ENCODE assay signal across 21 mouse cellular contexts in genomic region chr12:104769201-104769785, GRCm38 (mm10). TPM values are rescaled to one million over a fixed set of nuclear protein-coding genes. Genes with fewer than 3 reads are reported as not detected.
DNase-seq lines count a peak whose midpoint lies in the region; ATAC-seq lines count a peak whose summit lies in the region.
"Had no signal": no experiment of that assay in that cellular context is flagged by ENCODE, and none has a peak within 500 bp of the region (broad histone marks: within the 10 kb centered on the region; RNA-seq: fewer than 3 reads in every experiment).

No protein-coding gene starts in this region.

- no peak overlapping the region for H3K9ac ChIP-seq in midbrain, embryonic 14.5 days (replicated peaks; ENCODE audit: low read length)
- no peak overlapping the region for H3K9ac ChIP-seq in intestine, embryonic 16.5 days (ENCODE audit: low read depth, low read length)
- no peak overlapping the region; the same call in 1 of the 2 replicates for H3K9ac ChIP-seq in limb, embryonic 12.5 days (replicated peaks)
- H3K9ac ChIP-seq: embryonic facial prominence, embryonic 15.5 days; forebrain, embryonic 12.5 days; forebrain, postnatal 0 days; heart, embryonic 13.5 days; hindbrain, embryonic 15.5 days had no signal

- H3K36me3 ChIP-seq in midbrain, embryonic 14.5 days (ENCODE audit: control insufficient read depth, insufficient read depth, low read length), result no peaks in the 10 kb centered on the region
- H3K36me3 ChIP-seq in midbrain, embryonic 10.5 days, result no peaks in the 10 kb centered on the region
- no peaks in the 10 kb centered on the region for H3K36me3 ChIP-seq in intestine, embryonic 16.5 days (ENCODE audit: control insufficient read depth, insufficient read depth, low read length)
- H3K36me3 ChIP-seq in limb, embryonic 12.5 days, result peaks cover 9% of the 10 kb centered on the region
- H3K36me3 ChIP-seq: embryonic facial prominence, embryonic 15.5 days; forebrain, embryonic 12.5 days; heart, embryonic 13.5 days; hindbrain, embryonic 15.5 days had no signal

- DNase-seq in midbrain, embryonic 14.5 days, result peak; percentile 21
- no peak for DNase-seq in midbrain, embryonic 10.5 days (ENCODE audit: low spot score)
- DNase-seq in mesoderm, embryonic 11.5 days (ENCODE audit: low read depth, low spot score), result peak; percentile 12
- no peak for DNase-seq in right cerebral cortex, postnatal 14 days
- no peak for DNase-seq in gastrocnemius, adult 18-20 months (ENCODE audit: low spot score)
- DNase-seq: adrenal gland, postnatal 10 days; cerebellum, adult 11-12 months; cerebellum, adult 9-10 months; cerebellum, postnatal 36 days; forebrain, postnatal 0 days; gastrocnemius, postnatal 36 days; heart, adult 11 months; heart, postnatal 36 days had no signal

- no peak overlapping the region for H3K4me3 ChIP-seq in midbrain, embryonic 14.5 days (replicated peaks; ENCODE audit: low read depth, low read length)
- no peak overlapping the region for H3K4me3 ChIP-seq in midbrain, embryonic 10.5 days
- H3K4me3 ChIP-seq in intestine, embryonic 16.5 days (ENCODE audit: low read length), result no peak overlapping the region
- H3K4me3 ChIP-seq in limb, embryonic 12.5 days (replicated peaks), result no peak overlapping the region
- H3K4me3 ChIP-seq: embryonic facial prominence, embryonic 15.5 days; erythroblast, embryonic 14.5 days; forebrain, embryonic 12.5 days; heart, embryonic 13.5 days; hindbrain, embryonic 15.5 days had no signal

- no peaks in the 10 kb centered on the region for H3K27me3 ChIP-seq in midbrain, embryonic 14.5 days (ENCODE audit: control insufficient read depth, insufficient read depth, low read length)
- no peaks in the 10 kb centered on the region for H3K27me3 ChIP-seq in midbrain, embryonic 10.5 days (ENCODE audit: low read depth, poor library complexity, severe bottlenecking)
- H3K27me3 ChIP-seq in intestine, embryonic 16.5 days (replicated peaks; ENCODE audit: control insufficient read depth, insufficient read depth, low read length), result no peaks in the 10 kb centered on the region
- H3K27me3 ChIP-seq in limb, embryonic 12.5 days, result peaks cover 38% of the 10 kb centered on the region
- H3K27me3 ChIP-seq: embryonic facial prominence, embryonic 15.5 days; forebrain, embryonic 12.5 days; hindbrain, embryonic 15.5 days had no signal

- no peak overlapping the region for H3K4me2 ChIP-seq in midbrain, embryonic 14.5 days (ENCODE audit: low read length)
- no peak overlapping the region for H3K4me2 ChIP-seq in intestine, embryonic 16.5 days (ENCODE audit: low read depth, low read length)
- H3K4me2 ChIP-seq in limb, embryonic 12.5 days, result peak overlapping the region; percentile 13; the same call in 1 of the 2 replicates
- H3K4me2 ChIP-seq: embryonic facial prominence, embryonic 15.5 days; forebrain, embryonic 12.5 days; heart, embryonic 13.5 days; hindbrain, embryonic 15.5 days had no signal

- WGBS in midbrain, embryonic 14.5 days, result 68% methylated on average over 10 of the region's 10 CpGs
- 82% methylated on average over 10 of the region's 10 CpGs for WGBS in midbrain, embryonic 10.5 days
- 53% methylated on average over 10 of the region's 10 CpGs for WGBS in intestine, embryonic 16.5 days
- 18% methylated on average over 10 of the region's 10 CpGs for WGBS in limb, embryonic 12.5 days

- no peaks in the 10 kb centered on the region for H3K4me1 ChIP-seq in midbrain, embryonic 14.5 days (ENCODE audit: control insufficient read depth, insufficient read depth, low read length)
- peaks cover 27% of the 10 kb centered on the region for H3K4me1 ChIP-seq in midbrain, embryonic 10.5 days
- H3K4me1 ChIP-seq in intestine, embryonic 16.5 days (ENCODE audit: control insufficient read depth, insufficient read depth, low read length), result 0 out of 2 replicates have a peak, but pooled peaks cover 3% of the 10 kb centered on the region
- H3K4me1 ChIP-seq in limb, embryonic 12.5 days (replicated peaks), result peaks cover 60% of the 10 kb centered on the region
- H3K4me1 ChIP-seq: hindbrain, embryonic 15.5 days had no signal

- no peaks in the 10 kb centered on the region for H3K9me3 ChIP-seq in midbrain, embryonic 14.5 days (ENCODE audit: control insufficient read depth, low read length)
- H3K9me3 ChIP-seq in midbrain, embryonic 10.5 days (replicated peaks), result no peaks in the 10 kb centered on the region
- no peaks in the 10 kb centered on the region for H3K9me3 ChIP-seq in intestine, embryonic 16.5 days (ENCODE audit: control insufficient read depth, low read length)
- no peaks in the 10 kb centered on the region for H3K9me3 ChIP-seq in limb, embryonic 12.5 days
- H3K9me3 ChIP-seq: embryonic facial prominence, embryonic 15.5 days; forebrain, embryonic 12.5 days; heart, embryonic 13.5 days; hindbrain, embryonic 15.5 days had no signal

- no peak overlapping the region for H3K27ac ChIP-seq in midbrain, embryonic 14.5 days (replicated peaks; ENCODE audit: low read depth, low read length)
- no peak overlapping the region for H3K27ac ChIP-seq in midbrain, embryonic 10.5 days (replicated peaks)
- no peak overlapping the region for H3K27ac ChIP-seq in intestine, embryonic 16.5 days (ENCODE audit: low read length)
- peak overlapping the region; percentile 65 for H3K27ac ChIP-seq in limb, embryonic 12.5 days
- H3K27ac ChIP-seq: embryonic facial prominence, embryonic 15.5 days; forebrain, embryonic 12.5 days; heart, embryonic 13.5 days; hindbrain, embryonic 15.5 days had no signal

- no peak for ATAC-seq in midbrain, embryonic 14.5 days (ENCODE audit: low FRiP score, low TSS enrichment)
- peak; percentile 90 for ATAC-seq in intestine, embryonic 16.5 days
- peak; percentile 61 for ATAC-seq in limb, embryonic 12.5 days (ENCODE audit: insufficient number of reproducible peaks, insufficient read depth, low FRiP score, low TSS enrichment, low read depth)
- ATAC-seq in erythroid progenitor cell, adult 5-6 weeks (replicated peaks; ENCODE audit: low FRiP score, poor library complexity, severe bottlenecking), result no peak
- ATAC-seq: forebrain, postnatal 0 days had no signal

RNA-seq across cellular contexts. Expression of gene Dicer1, which starts 17.5 kb away (rescaled TPM):
- 34.2 and 37.9 TPM in 2 replicates for polyA plus RNA-seq in midbrain, embryonic 14.5 days (2014; fragmentation: Nextera tagmentation; extraction: Ambion mirVana)
- polyA plus RNA-seq in midbrain, embryonic 10.5 days (2016; fragmentation: Nextera tagmentation; extraction: Ambion mirVana), result 38.9 and 39.1 TPM in 2 replicates
- 10.4 and 11.2 TPM in 2 replicates for polyA plus RNA-seq in intestine, embryonic 16.5 days (2015; fragmentation: Nextera tagmentation; extraction: Ambion mirVana)
- 56.2 and 57.6 TPM in 2 replicates for polyA plus RNA-seq in limb, embryonic 12.5 days (2016; fragmentation: Nextera tagmentation; extraction: Ambion mirVana)
- total RNA-seq in erythroid progenitor cell, adult 5-6 weeks (2015; ENCODE audit: low replicate concordance), result 14.3 and 18.7 TPM in 2 replicates
- total RNA-seq in erythroid progenitor cell, adult 5-6 weeks (2017; ENCODE audit: low replicate concordance), result 10.5 and 27.6 TPM in 2 replicates
- total RNA-seq in gastrocnemius, adult 18-20 months (2021), result 10 to 100 TPM; 34.0 to 37.7 TPM

Comparison
In these comparisons a context has a peak if more than half of its experiments do, and no peak if none do; other contexts are left out.
1. DNase-seq: peak in midbrain, embryonic 14.5 days (single experiment) and mesoderm, embryonic 11.5 days (single experiment); none in midbrain, embryonic 10.5 days (single experiment), right cerebral cortex, postnatal 14 days (single experiment) and gastrocnemius, adult 18-20 months (single experiment).
2. ATAC-seq: peak in intestine, embryonic 16.5 days (single experiment) and limb, embryonic 12.5 days (single experiment); none in midbrain, embryonic 14.5 days (single experiment) and erythroid progenitor cell, adult 5-6 weeks (single experiment).